Mouse (Mus musculus): ENCODE results near the gene Hist1h2bq.

DNA sequence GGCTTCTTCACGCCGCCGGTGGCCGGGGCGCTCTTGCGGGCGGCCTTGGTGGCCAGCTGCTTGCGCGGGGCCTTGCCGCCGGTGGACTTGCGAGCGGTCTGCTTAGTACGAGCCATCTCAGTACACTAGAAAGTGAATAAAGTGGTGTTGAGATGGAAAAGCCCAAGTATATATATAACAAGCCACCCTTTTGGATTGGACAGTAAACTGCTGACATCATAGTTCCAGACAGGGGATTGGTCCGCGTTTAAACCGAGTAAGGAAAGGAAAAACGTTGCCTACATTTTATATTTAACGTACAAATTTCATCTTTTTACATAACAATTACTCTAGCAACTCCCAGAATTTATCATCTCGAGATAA is 26.8 kb downstream of the Hist1h2bq start, which contains the start of gene Hist1h3i:
- TF ChIP-seq CTCF (IDR thresholded peaks at IDR 0.05; ENCODE audit: borderline replicate concordance, insufficient read depth, low read length) (no peak), POLR2A (IDR thresholded peaks at IDR 0.05; ENCODE audit: low read depth, low read length) (no peak; the same call in none of the 2 replicates)

Measured in embryonic fibroblast, embryonic 13.5 days (primary cell).